Mouse (Mus musculus) C2C12 (cell line): ENCODE measurements around the gene Med12l. TPM values are rescaled to one million over a fixed set of nuclear protein-coding genes. Genes with fewer than 3 reads are reported as not detected.

Experiments used
- H3K27me3 ChIP-seq: one replicate; pipeline ENCODE4 v1.6.1; 2011; ENCODE audit not compliant: control insufficient read depth, insufficient read depth, insufficient read length
- H3K36me3 ChIP-seq: one replicate; pipeline ENCODE4 v1.6.1; 2011; ENCODE audit not compliant: control insufficient read depth, insufficient read depth
- H3K4me3 ChIP-seq: one replicate; pipeline ENCODE4 v1.5.1; 2011; ENCODE audit warnings: mild to moderate bottlenecking, control low read depth; ENCODE audit not compliant: poor library complexity, insufficient read depth, severe bottlenecking
- H3K79me2 ChIP-seq: one replicate; pipeline ENCODE4 v1.6.1; 2011; ENCODE audit not compliant: control insufficient read depth, insufficient read depth
- H3K79me3 ChIP-seq: one replicate; pipeline ENCODE4 v1.6.1; 2011; ENCODE audit warnings: low read depth, control low read depth
- H3ac ChIP-seq: one replicate; pipeline ENCODE3; 2011; ENCODE audit warnings: low read depth; ENCODE audit not compliant: control insufficient read depth, insufficient read length
- CEBPB ChIP-seq: IDR thresholded peaks from one replicate; pipeline ENCODE4 v1.6.1; 2011; ENCODE audit warnings: low read depth, mild to moderate bottlenecking, control low read depth, moderate library complexity
- CTCF ChIP-seq: IDR thresholded peaks from one replicate; pipeline ENCODE4 v1.5.1; 2011; ENCODE audit not compliant: control insufficient read depth, insufficient read depth, insufficient read length
- FOSL1 ChIP-seq: IDR thresholded peaks from one replicate; pipeline ENCODE4 v1.8.0; 2011; ENCODE audit warnings: mild to moderate bottlenecking, low read length; ENCODE audit not compliant: poor library complexity, insufficient read depth, severe bottlenecking
- MAX ChIP-seq: IDR thresholded peaks from one replicate; pipeline ENCODE4 v1.6.1; 2011; ENCODE audit warnings: mild to moderate bottlenecking, control low read depth
- MYOD1 ChIP-seq: IDR thresholded peaks from one replicate; pipeline ENCODE4 v1.6.1; 2011; ENCODE audit warnings: low read depth; ENCODE audit not compliant: control insufficient read depth, insufficient read length
- MYOG ChIP-seq: IDR thresholded peaks from one replicate; pipeline ENCODE4 v1.6.1; 2011; ENCODE audit not compliant: control insufficient read depth, insufficient read length; ENCODE audit errors: extremely low read depth
- USF1 ChIP-seq: IDR thresholded peaks from one replicate; pipeline ENCODE4 v1.6.1; 2011; ENCODE audit warnings: low read depth, mild to moderate bottlenecking, control low read depth, moderate library complexity
- polyA plus RNA-seq: library from polyadenylated mRNA; unstranded; fragments of >200 nt; fragmentation: generic; extraction: Trizol; gene quantifications from one replicate; pipeline ENCODE4 v1.2.1, GENCODE M21; 2012; ENCODE audit warnings: missing spikeins

Med12l gene
- polyA plus RNA-seq, 1 experiment, result not detected

DNA sequence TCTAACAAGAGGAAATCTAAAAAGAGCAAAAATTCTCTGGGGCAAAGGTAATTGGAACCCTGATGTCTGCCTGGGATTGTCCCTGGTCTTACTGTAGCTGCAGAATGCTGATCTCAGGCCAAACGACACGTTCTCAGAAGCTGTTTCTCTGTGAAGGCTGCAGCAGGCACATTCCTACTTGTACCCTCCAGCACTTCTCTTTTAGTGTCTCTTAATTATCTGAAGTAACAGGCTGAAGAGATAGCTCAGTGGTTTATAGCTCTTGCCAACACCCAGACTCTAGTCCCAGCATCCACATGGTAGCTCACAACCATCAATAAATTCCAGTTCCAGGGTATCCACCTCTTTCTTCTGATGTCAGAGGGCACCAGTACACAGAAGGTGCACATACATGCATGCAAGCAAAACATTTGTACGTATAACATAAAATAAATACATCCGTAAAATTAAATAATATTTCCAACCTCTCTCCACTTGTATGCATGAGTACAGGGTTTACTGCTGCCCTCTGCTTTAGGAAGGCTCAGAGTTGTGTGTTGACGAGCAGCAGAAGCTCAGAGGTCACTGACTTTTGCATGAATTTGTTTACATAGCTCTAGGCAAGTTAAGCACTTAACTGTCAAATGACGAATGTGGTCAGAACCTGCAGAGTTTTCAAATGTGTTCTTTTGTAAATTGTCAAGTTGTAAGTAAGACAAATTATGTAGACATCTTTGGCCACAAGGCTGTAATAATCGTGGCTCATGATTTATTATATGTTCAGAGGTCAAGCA lies 120.3 kb downstream of the Med12l start:
- no peaks in the 10 kb centered on the region for H3K79me3 ChIP-seq
- H3K27me3 ChIP-seq, result no peaks in the 10 kb centered on the region
- no peak overlapping the region for H3ac ChIP-seq
- TF ChIP-seq USF1 (no peak), CEBPB (no peak), MAX (no peak), MYOD1 (no peak), MYOG (no peak), FOSL1 (no peak), CTCF (no peak)
- H3K79me2 ChIP-seq, result no peaks in the 10 kb centered on the region
- H3K4me3 ChIP-seq, result no peak overlapping the region
- no peaks in the 10 kb centered on the region for H3K36me3 ChIP-seq

DNA sequence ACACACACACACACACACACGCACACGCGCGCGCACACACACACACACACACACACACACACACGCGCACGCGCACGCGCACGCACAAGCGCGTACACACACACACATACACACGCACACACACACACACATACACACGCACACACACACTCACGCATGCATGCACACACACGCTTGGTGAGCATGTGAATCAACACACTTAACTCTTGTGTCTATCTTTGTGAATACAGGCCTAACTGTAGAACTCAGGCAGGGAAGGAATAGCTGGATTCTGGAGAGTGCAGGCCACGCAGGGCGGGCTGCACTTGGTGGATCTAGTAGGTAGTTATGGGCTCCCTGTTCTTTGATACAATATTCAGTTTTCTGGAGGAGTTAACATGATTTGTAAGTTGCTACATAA lies 123.1 kb downstream of the Med12l start:
- H3K79me3 ChIP-seq, result no peaks in the 10 kb centered on the region
- no peaks in the 10 kb centered on the region for H3K27me3 ChIP-seq
- TF ChIP-seq CTCF (no peak), MYOG (no peak), CEBPB (no peak), MAX (no peak), USF1 (no peak), MYOD1 (no peak), FOSL1 (no peak)
- no peaks in the 10 kb centered on the region for H3K79me2 ChIP-seq
- H3K4me3 ChIP-seq, result no peak overlapping the region
- no peak overlapping the region for H3ac ChIP-seq
- no peaks in the 10 kb centered on the region for H3K36me3 ChIP-seq

DNA sequence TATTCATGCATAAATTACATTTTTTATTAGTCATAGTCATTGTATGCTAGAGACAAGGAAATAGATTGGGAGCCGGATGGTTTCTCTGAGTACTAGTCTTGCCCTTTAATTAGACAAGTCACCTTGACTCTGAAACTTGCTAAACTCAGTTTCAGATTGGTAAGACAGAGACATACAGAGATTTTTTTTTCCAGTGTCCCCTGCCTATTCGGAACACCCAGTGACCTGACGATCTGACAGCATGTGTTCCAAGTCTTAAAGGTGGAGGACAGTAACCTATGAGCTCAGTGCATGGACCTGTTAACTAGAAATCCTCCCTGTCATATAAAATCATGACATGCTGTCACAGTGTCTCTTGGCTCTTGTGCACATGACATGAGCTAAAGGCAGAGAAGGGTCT lies 123.9 kb downstream of the Med12l start:
- TF ChIP-seq USF1, result no peak
- TF ChIP-seq CTCF, result no peak
- no peak for TF ChIP-seq MAX
- TF ChIP-seq CEBPB, result no peak
- TF ChIP-seq FOSL1, result no peak
- no peak overlapping the region for H3K4me3 ChIP-seq
- no peaks in the 10 kb centered on the region for H3K79me3 ChIP-seq
- no peaks in the 10 kb centered on the region for H3K79me2 ChIP-seq
- H3ac ChIP-seq, result no peak overlapping the region
- no peaks in the 10 kb centered on the region for H3K27me3 ChIP-seq
- H3K36me3 ChIP-seq, result no peaks in the 10 kb centered on the region

DNA sequence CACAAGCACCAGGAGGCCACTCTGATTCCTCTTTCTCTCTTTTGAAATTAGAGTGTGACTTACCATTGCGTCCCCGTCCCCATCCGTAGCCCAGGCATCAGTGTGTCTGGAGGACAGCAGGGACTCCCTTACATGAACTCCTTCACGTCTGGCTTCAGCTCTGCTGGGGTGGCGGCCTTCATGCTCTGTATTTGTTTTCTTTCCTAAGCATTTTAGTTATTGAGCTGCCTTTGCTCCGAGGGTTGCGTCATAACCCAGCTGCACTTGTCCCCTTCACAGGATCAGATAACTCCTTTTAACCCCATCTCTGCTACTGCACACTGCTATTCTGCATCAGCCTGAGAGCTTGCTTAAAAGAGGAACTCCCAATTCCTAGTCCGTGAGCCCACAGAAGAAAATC lies 124.8 kb downstream of the Med12l start:
- H3K27me3 ChIP-seq, result no peaks in the 10 kb centered on the region
- no peak overlapping the region for H3K4me3 ChIP-seq
- H3K36me3 ChIP-seq, result no peaks in the 10 kb centered on the region
- H3K79me3 ChIP-seq, result no peaks in the 10 kb centered on the region
- no peak for TF ChIP-seq CEBPB
- H3K79me2 ChIP-seq, result no peaks in the 10 kb centered on the region
- H3ac ChIP-seq, result no peak overlapping the region

DNA sequence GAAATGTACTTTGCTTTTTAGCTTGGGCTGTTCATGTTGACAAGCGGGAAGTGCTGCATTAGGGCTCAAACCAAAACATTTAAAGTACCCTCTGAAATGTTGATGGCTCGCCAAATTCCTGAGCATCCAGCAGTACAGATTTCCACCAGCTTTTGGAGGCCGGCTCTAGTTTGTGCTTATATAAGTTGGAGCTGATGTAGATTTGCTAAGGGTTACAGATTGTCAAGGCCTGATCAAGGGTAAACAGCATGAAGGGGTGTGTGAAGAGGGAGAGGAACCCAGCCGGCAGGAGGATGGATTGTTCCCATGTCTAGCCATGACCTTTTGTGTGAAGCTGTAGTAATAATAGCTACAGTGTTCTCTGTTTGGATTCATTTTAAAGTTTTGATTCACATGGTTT lies 125.5 kb downstream of the Med12l start:
- Histone ChIP-seq H3ac (no peak overlapping the region), H3K36me3 (no peaks in the 10 kb centered on the region)

DNA sequence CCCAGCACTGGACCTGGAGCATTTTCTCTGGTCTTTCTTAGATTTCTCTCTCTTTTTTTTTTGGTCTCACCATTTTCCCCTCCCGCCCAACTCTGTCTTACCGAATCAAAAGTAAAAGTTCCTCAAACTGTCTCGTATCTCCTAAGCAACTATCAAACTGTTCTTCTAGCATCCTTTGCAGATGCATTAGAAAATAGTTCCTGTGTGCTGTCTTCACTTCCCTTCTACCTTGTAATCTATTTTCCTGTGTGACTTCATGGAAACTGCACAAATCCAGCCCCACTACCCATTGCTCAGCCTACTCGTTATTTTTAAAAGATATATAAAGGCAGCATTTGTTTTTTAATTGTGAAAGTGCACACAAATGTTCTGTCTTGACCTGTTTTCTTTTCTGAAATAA lies 126.3 kb downstream of the Med12l start:
- no peak overlapping the region for H3ac ChIP-seq
- H3K27me3 ChIP-seq, result no peaks in the 10 kb centered on the region
- H3K79me2 ChIP-seq, result no peaks in the 10 kb centered on the region
- no peaks in the 10 kb centered on the region for H3K79me3 ChIP-seq
- H3K4me3 ChIP-seq, result no peak overlapping the region
- no peaks in the 10 kb centered on the region for H3K36me3 ChIP-seq
- TF ChIP-seq CEBPB, result no peak
- no peak for TF ChIP-seq MYOD1
- TF ChIP-seq MAX, result no peak
- TF ChIP-seq FOSL1, result no peak
- no peak for TF ChIP-seq MYOG
- no peak for TF ChIP-seq USF1
- no peak for TF ChIP-seq CTCF

More for the DNA sequence above, 125.5 kb downstream of the Med12l start:
- Histone ChIP-seq H3K4me3 (no peak overlapping the region), H3K79me3 (no peaks in the 10 kb centered on the region), H3K79me2 (no peaks in the 10 kb centered on the region), H3K27me3 (no peaks in the 10 kb centered on the region)
- no peak for TF ChIP-seq MAX
- no peak for TF ChIP-seq CEBPB
- TF ChIP-seq MYOG, result no peak
- no peak for TF ChIP-seq CTCF
- TF ChIP-seq FOSL1, result no peak
- no peak for TF ChIP-seq USF1
- no peak for TF ChIP-seq MYOD1
